Mouse (Mus musculus): Measurements from ENCODE around the gene Sult3a1. TPM values are rescaled to one million over a fixed set of nuclear protein-coding genes. Genes with fewer than 3 reads are reported as not detected.

The Sult3a1 gene
- polyA plus RNA-seq, 1 experiment from 2014 or later: not detected

Other genes starting within 250 kb of the Sult3a1 start
- 7.6 and 9.0 TPM in 2 replicates for gene Clvs2, start 233.0 kb upstream of the Sult3a1 start, polyA plus RNA-seq (2016; fragmentation: Nextera tagmentation; extraction: Ambion mirVana)
- not detected in 2 replicates for gene Sult3a2, start 71.0 kb upstream of the Sult3a1 start, polyA plus RNA-seq (2016; fragmentation: Nextera tagmentation; extraction: Ambion mirVana)
- gene Rsph4a, start 47.4 kb downstream of the Sult3a1 start, polyA plus RNA-seq (2016; fragmentation: Nextera tagmentation; extraction: Ambion mirVana): 0.06 and 0.24 TPM in 2 replicates
- gene Zup1, start 93.5 kb downstream of the Sult3a1 start, polyA plus RNA-seq (2016; fragmentation: Nextera tagmentation; extraction: Ambion mirVana): 28.7 and 29.6 TPM in 2 replicates
- 128 and 135 TPM in 2 replicates for gene Rwdd1, start 161.9 kb downstream of the Sult3a1 start, polyA plus RNA-seq (2016; fragmentation: Nextera tagmentation; extraction: Ambion mirVana)
- not detected in 2 replicates for gene Trappc3l, start 179.9 kb downstream of the Sult3a1 start, polyA plus RNA-seq (2016; fragmentation: Nextera tagmentation; extraction: Ambion mirVana)
- not detected in 2 replicates for gene Calhm4, start 186.6 kb downstream of the Sult3a1 start, polyA plus RNA-seq (2016; fragmentation: Nextera tagmentation; extraction: Ambion mirVana)
- 0.33 and 0.37 TPM in 2 replicates for gene Calhm5, start 238.8 kb downstream of the Sult3a1 start, polyA plus RNA-seq (2016; fragmentation: Nextera tagmentation; extraction: Ambion mirVana)

Data from midbrain, embryonic 12.5 days (tissue).